Mouse (Mus musculus) CH12.LX (cell line): Measurements from ENCODE around the gene Tbx10. TPM values are rescaled to one million over a fixed set of nuclear protein-coding genes. Genes with fewer than 3 reads are reported as not detected.

ENCODE experiments used
- DNase-seq: peaks from one replicate; pipeline ENCODE4 v3.0.0-alpha.2; 2013; ENCODE audit errors: extremely low read depth
- H3K27ac ChIP-seq: 2 replicates; pipeline ENCODE4 v1.5.1; 2012; ENCODE audit warnings: low read depth, mild to moderate bottlenecking, control low read depth, moderate library complexity; ENCODE audit not compliant: insufficient read depth
- H3K27me3 ChIP-seq: replicated peaks from 2 replicates; pipeline ENCODE3; 2012; ENCODE audit warnings: inconsistent platforms
- H3K36me3 ChIP-seq, 2 experiments: replicated peaks in 1 of 2; 2 replicates each; pipeline versions ENCODE3 to v1.6.1; 2012; ENCODE audit warnings: inconsistent platforms in 1 of 2, low read length in 1 of 2, mild to moderate bottlenecking in 1 of 2, mixed read lengths in 1 of 2, moderate library complexity in 1 of 2; ENCODE audit not compliant: control insufficient read depth in 1 of 2, insufficient read depth in 1 of 2
- H3K4me1 ChIP-seq, 2 experiments: 2 replicates each; pipeline ENCODE4 v1.6.1; 2012; ENCODE audit warnings: inconsistent platforms in 1 of 2, moderate library complexity in 1 of 2; ENCODE audit not compliant: insufficient read depth in 2 of 2, control insufficient read depth in 1 of 2
- H3K4me2 ChIP-seq: 2 replicates; pipeline ENCODE4 v1.6.1; 2012; ENCODE audit warnings: low read depth, mild to moderate bottlenecking, control low read depth; ENCODE audit not compliant: poor library complexity, insufficient read depth, severe bottlenecking
- H3K4me3 ChIP-seq, 3 experiments: fragments of 150-350 bp in 1 of 3; sonication (generic) in 1 of 3; replicated peaks in 1 of 3; 2 replicates each; pipeline versions ENCODE3 to v1.5.1; 2011 to 2012; ENCODE audit warnings: low read depth in 2 of 3, low read length in 2 of 3, mild to moderate bottlenecking in 2 of 3, moderate library complexity in 2 of 3, control low read depth in 1 of 3, improper control_type of control experiment in 1 of 3, inconsistent platforms in 1 of 3, mixed read lengths in 1 of 3; ENCODE audit not compliant: poor library complexity in 1 of 3
- H3K79me2 ChIP-seq: replicated peaks from 2 replicates; pipeline ENCODE4 v1.6.1; 2012; ENCODE audit warnings: mild to moderate bottlenecking, moderate library complexity; ENCODE audit not compliant: control insufficient read depth, poor library complexity, insufficient read depth, severe bottlenecking; ENCODE audit errors: extremely low read depth
- H3K9ac ChIP-seq: 2 replicates; pipeline ENCODE4 v1.6.1; 2012; ENCODE audit warnings: low read depth, mild to moderate bottlenecking, control low read depth, moderate library complexity; ENCODE audit not compliant: insufficient read depth
- H3K9me3 ChIP-seq: replicated peaks from 2 replicates; pipeline ENCODE3; 2012; ENCODE audit warnings: low read length, inconsistent platforms, mixed read lengths
- BHLHE40 ChIP-seq: IDR thresholded peaks from 2 replicates; pipeline ENCODE4 v1.6.1; 2011; ENCODE audit warnings: mild to moderate bottlenecking, low read depth, low read length, improper control_type of control experiment
- CHD1 ChIP-seq: IDR thresholded peaks from 2 replicates; pipeline ENCODE4 v1.6.1; 2012; ENCODE audit warnings: low read depth, low read length, improper control_type of control experiment, inconsistent platforms
- CHD2 ChIP-seq: IDR thresholded peaks from 2 replicates; pipeline ENCODE4 v1.6.1; 2011; ENCODE audit warnings: low read length, improper control_type of control experiment
- CTCF ChIP-seq, 2 experiments: IDR thresholded peaks in 1 of 2; conservative IDR thresholded peaks in 1 of 2; 2 replicates each; pipeline ENCODE4 v1.5.1; 2011 to 2012; ENCODE audit warnings: low read depth in 2 of 2, low read length in 2 of 2, improper control_type of control experiment in 1 of 2, inconsistent platforms in 1 of 2, mild to moderate bottlenecking in 1 of 2, moderate library complexity in 1 of 2
- E2F4 ChIP-seq: IDR thresholded peaks from 2 replicates; pipeline ENCODE4 v1.6.1; 2011; ENCODE audit warnings: low read depth, low read length, improper control_type of control experiment; ENCODE audit not compliant: insufficient replicate concordance
- ELF1 ChIP-seq: IDR thresholded peaks from 2 replicates; pipeline ENCODE4 v1.6.1; 2014; ENCODE audit warnings: low read depth, mild to moderate bottlenecking, inconsistent platforms, low read length, improper control_type of control experiment
- EP300 ChIP-seq: IDR thresholded peaks from 2 replicates; pipeline ENCODE4 v1.6.1; 2011; ENCODE audit warnings: low read length, improper control_type of control experiment
- GABPA ChIP-seq: IDR thresholded peaks from 2 replicates; pipeline ENCODE4 v1.6.1; 2012; ENCODE audit warnings: low read depth, low read length, improper control_type of control experiment, inconsistent platforms; ENCODE audit not compliant: insufficient replicate concordance
- IRF4 ChIP-seq: IDR thresholded peaks from 2 replicates; pipeline ENCODE4 v1.6.1; 2014; ENCODE audit warnings: low read depth, mild to moderate bottlenecking, inconsistent platforms, low read length, improper control_type of control experiment
- JUND ChIP-seq: conservative IDR thresholded peaks from 2 replicates; pipeline ENCODE4 v1.6.1; 2011; ENCODE audit warnings: low read depth, low read length, improper control_type of control experiment
- MAFK ChIP-seq: IDR thresholded peaks from 2 replicates; pipeline ENCODE4 v1.6.1; 2011; ENCODE audit warnings: low read length, improper control_type of control experiment; ENCODE audit not compliant: insufficient replicate concordance
- MAX ChIP-seq: IDR thresholded peaks from 2 replicates; pipeline ENCODE4 v1.6.1; 2011; ENCODE audit warnings: low read length, improper control_type of control experiment
- MEF2A ChIP-seq: IDR thresholded peaks from 2 replicates; pipeline ENCODE4 v1.6.1; 2014; ENCODE audit warnings: low read depth, mild to moderate bottlenecking, inconsistent platforms, low read length, improper control_type of control experiment, borderline replicate concordance
- MXI1 ChIP-seq: IDR thresholded peaks from 2 replicates; pipeline ENCODE4 v1.6.1; 2011; ENCODE audit warnings: mild to moderate bottlenecking, low read depth, low read length, improper control_type of control experiment
- MYC ChIP-seq: IDR thresholded peaks from 2 replicates; pipeline ENCODE4 v1.6.1; 2011; ENCODE audit warnings: low read depth, mild to moderate bottlenecking, improper control_type of control experiment, low read length
- NELFE ChIP-seq: IDR thresholded peaks from 2 replicates; pipeline ENCODE4 v1.6.1; 2011; ENCODE audit warnings: low read depth, low read length, improper control_type of control experiment
- NRF1 ChIP-seq: IDR thresholded peaks from 2 replicates; pipeline ENCODE4 v1.6.1; 2014; ENCODE audit warnings: low read depth, mild to moderate bottlenecking, inconsistent platforms, low read length, improper control_type of control experiment, moderate library complexity
- PAX5 ChIP-seq: IDR thresholded peaks from 2 replicates; pipeline ENCODE4 v1.6.1; 2012; ENCODE audit warnings: low read length, inconsistent platforms, mixed read lengths
- POLR2A ChIP-seq: IDR thresholded peaks from 2 replicates; pipeline ENCODE4 v1.6.1; 2011; ENCODE audit warnings: low read depth, mild to moderate bottlenecking, improper control_type of control experiment, low read length
- POLR2AphosphoS2 ChIP-seq: IDR thresholded peaks from 2 replicates; pipeline ENCODE4 v1.6.1; 2011; ENCODE audit warnings: low read depth, low read length, improper control_type of control experiment
- RCOR1 ChIP-seq: conservative IDR thresholded peaks from 2 replicates; pipeline ENCODE4 v1.6.1; 2012; ENCODE audit warnings: low read depth, mild to moderate bottlenecking, inconsistent platforms, low read length, improper control_type of control experiment
- SIN3A ChIP-seq: IDR thresholded peaks from 2 replicates; pipeline ENCODE4 v1.6.1; 2012; ENCODE audit warnings: low read length, improper control_type of control experiment, inconsistent platforms
- SMC3 ChIP-seq: IDR thresholded peaks from 2 replicates; pipeline ENCODE4 v1.6.1; 2011; ENCODE audit warnings: low read depth, low read length, improper control_type of control experiment
- TBP ChIP-seq: conservative IDR thresholded peaks from 2 replicates; pipeline ENCODE4 v1.6.1; 2011; ENCODE audit warnings: low read depth, low read length, improper control_type of control experiment
- UBTF ChIP-seq: IDR thresholded peaks from 2 replicates; pipeline ENCODE4 v1.6.1; 2012; ENCODE audit warnings: low read depth, mild to moderate bottlenecking, inconsistent platforms, low read length, improper control_type of control experiment, moderate library complexity
- USF1 ChIP-seq: IDR thresholded peaks from 2 replicates; pipeline ENCODE4 v1.6.1; 2014; ENCODE audit warnings: low read depth, mild to moderate bottlenecking, inconsistent platforms, low read length, improper control_type of control experiment
- USF2 ChIP-seq: conservative IDR thresholded peaks from 2 replicates; pipeline ENCODE4 v1.6.1; 2011; ENCODE audit warnings: low read depth, low read length, improper control_type of control experiment
- ZC3H11A ChIP-seq: IDR thresholded peaks from 2 replicates; pipeline ENCODE4 v1.6.1; 2012; ENCODE audit warnings: low read depth, mild to moderate bottlenecking, inconsistent platforms, low read length, improper control_type of control experiment
- ZKSCAN1 ChIP-seq: IDR thresholded peaks from 2 replicates; pipeline ENCODE4 v1.6.1; 2012; ENCODE audit warnings: low read depth, inconsistent platforms, low read length, improper control_type of control experiment, borderline replicate concordance
- ZMIZ1 ChIP-seq: IDR thresholded peaks from 2 replicates; pipeline ENCODE4 v1.6.1; 2012; ENCODE audit warnings: low read depth, mild to moderate bottlenecking, inconsistent platforms, low read length, improper control_type of control experiment
- ZNF384 ChIP-seq: IDR thresholded peaks from 2 replicates; pipeline ENCODE4 v1.6.1; 2012; ENCODE audit warnings: low read depth, low read length, improper control_type of control experiment, inconsistent platforms
- dilution Hi-C: fragments of 300-500 bp; cut with MboI; formaldehyde crosslinking; loops from 2 replicates; pipeline ENCODE4 v1.14.3; 2020; ENCODE audit warnings: low sequenced_read_pairs; ENCODE audit not compliant: extremely low pct_unique_long_range_greater_than_20kb, extremely low pct_ligation_motif_present
- in situ Hi-C: fragments of 300-500 bp; cut with MboI; formaldehyde crosslinking; loops from 3 replicates; pipeline ENCODE4 v1.14.3; 2019; ENCODE audit warnings: low sequenced_read_pairs, low pct_ligation_motif_present, low pct_unique_long_range_greater_than_20kb, mixed read lengths
- polyA plus RNA-seq: library from polyadenylated mRNA; unstranded; fragments of >175 nt; gene quantifications from 2 replicates; pipeline ENCODE4 v1.2.1, GENCODE M21; 2012; ENCODE audit warnings: low read depth; ENCODE audit not compliant: insufficient read length
- total RNA-seq, 2 experiments: library from RNA; depleted of rRNA; stranded (reverse); fragments of 300-350 nt in 1 of 2; fragments of >200 nt in 1 of 2; gene quantifications; 2 replicates each; pipeline ENCODE4 v1.2.3; 2012 to 2014

Tbx10 gene
- total RNA-seq (2012; rRNA removed) (not detected in 2 replicates), total RNA-seq (2014; rRNA removed) (not detected in 2 replicates), polyA plus RNA-seq (not detected in 2 replicates)

GRCm38 (mm10) chr19:3992416-3992815, at the start of gene Tbx10:
Gene Tbx10 (plus strand): TSS chr19:3992752.
- no peak within 1 kb of the TSS for H3K4me3 ChIP-seq
- H3K4me1 ChIP-seq, result no peaks in the 10 kb centered on the region
- H3K27me3 ChIP-seq, result peaks cover 59% of the 10 kb centered on the region
- no peak within 1 kb of the TSS for H3K27ac ChIP-seq
- in situ Hi-C loops, result no loop called here
- H3K9ac ChIP-seq, result no peak within 1 kb of the TSS
- dilution Hi-C loops, result no loop called here
- no peak for DNase-seq
- no peaks in the 10 kb centered on the region for H3K79me2 ChIP-seq
- TF ChIP-seq MYC (no peak), ZMIZ1 (no peak), USF2 (no peak), BHLHE40 (no peak), MEF2A (no peak), UBTF (no peak), EP300 (no peak), IRF4 (no peak), PAX5 (no peak)
- TF ChIP-seq, all 38 proteins: peak for 0
- no peak within 1 kb of the TSS for H3K4me2 ChIP-seq
- H3K9me3 ChIP-seq, result peaks cover 7% of the 10 kb centered on the region
- H3K36me3 ChIP-seq, result no peaks in the 10 kb centered on the region

- in situ Hi-C loops, result loop anchor here (5.0 kb wide), 1 partner anchor 36 kb away; the partner anchor contains the start of gene Tcirg1
- peak overlapping the region; percentile 22; the same call in 1 of the 2 replicates for H3K4me2 ChIP-seq
- TF ChIP-seq MEF2A, result peak; percentile 30; the same call in 1 of the 2 replicates
- no peak for TF ChIP-seq GABPA
- no peak for TF ChIP-seq USF1
- peak; percentile 75 for TF ChIP-seq SIN3A
- TF ChIP-seq TBP, result no peak
- TF ChIP-seq CHD2, result no peak
- no peak for TF ChIP-seq USF2
- TF ChIP-seq MYC, result peak; percentile 89
- no peak for TF ChIP-seq ZNF384
- peak; percentile 88 for TF ChIP-seq BHLHE40
- TF ChIP-seq POLR2AphosphoS2, result no peak
- no peak for TF ChIP-seq NELFE
- no peak for TF ChIP-seq PAX5
- no peak for TF ChIP-seq JUND
- no peak for TF ChIP-seq MAFK
- peak; percentile 47 for TF ChIP-seq SMC3
- TF ChIP-seq UBTF, result no peak
- no peak for TF ChIP-seq ZKSCAN1
- TF ChIP-seq MXI1, result peak; percentile 87
- peak; percentile 60; the same call in 1 of the 2 replicates for TF ChIP-seq POLR2A
- TF ChIP-seq ELF1, result peak; percentile 38; the same call in 1 of the 2 replicates
- TF ChIP-seq ZC3H11A, result no peak
- peak; percentile 90 for TF ChIP-seq MAX
- TF ChIP-seq NRF1, result peak; percentile 61
- TF ChIP-seq RCOR1, result no peak
- TF ChIP-seq E2F4, result no peak
- TF ChIP-seq CTCF (conservative IDR thresholded peaks at IDR 0.05 in 1 of 2, IDR thresholded peaks at IDR 0.05 in 1 of 2; ENCODE audit: low read depth in 2 of 2, low read length in 2 of 2), result peak in 1 of 2 experiments; percentile 21; a peak in 1 of 4 replicates
- TF ChIP-seq CHD1, result no peak
Observed at GRCm38 (mm10) chr19:3942986-3943735, 49.4 kb upstream of the Tbx10 start.

More at GRCm38 (mm10) chr19:3942986-3943735, 49.4 kb upstream of the Tbx10 start:
- Histone ChIP-seq H3K79me2 (no peaks in the 10 kb centered on the region), H3K27ac (peak overlapping the region; percentile 14; the same call in 1 of the 2 replicates), H3K4me1 (peaks cover 20 to 72% of the 10 kb centered on the region in 2 experiments), H3K4me3 (peak overlapping the region in 2 of 3 experiments; percentile 8 to 37), H3K9ac (no peak overlapping the region), H3K36me3 (peaks cover 31 to 73% of the 10 kb centered on the region in 2 experiments), H3K27me3 (no peaks in the 10 kb centered on the region), H3K9me3 (no peaks in the 10 kb centered on the region)
- peak; percentile 86 for DNase-seq
- dilution Hi-C loops, result no loop called here
